Mouse (Mus musculus) intestine, embryonic 14.5 days (tissue): Measurements from ENCODE around the gene Selenoi. TPM values are rescaled to one million over a fixed set of nuclear protein-coding genes. Genes with fewer than 3 reads are reported as not detected.

Experiments
- ATAC-seq: fragments of 200-750 bp; cut with Nextera tagmentation; replicated peaks from 2 replicates; pipeline ENCODE4 v1.8.0; 2017; ENCODE audit warnings: low read depth, moderate number of reproducible peaks, moderate TSS enrichment, moderate library complexity; ENCODE audit not compliant: low FRiP score, low TSS enrichment
- DNase-seq: peaks from one replicate; pipeline ENCODE4 v3.0.0-alpha.2; 2018; ENCODE audit warnings: low spot score
- H3K27ac ChIP-seq: fragments of 300-500 bp; sonication (generic); 2 replicates; pipeline ENCODE4 v1.5.1; 2014; ENCODE audit warnings: low read depth, mild to moderate bottlenecking, control low read depth
- H3K27me3 ChIP-seq: fragments of 300-500 bp; sonication (generic); replicated peaks from 2 replicates; pipeline ENCODE4 v1.6.1; 2014; ENCODE audit warnings: low read length, control low read depth; ENCODE audit not compliant: control insufficient read depth, insufficient read depth
- H3K36me3 ChIP-seq: fragments of 300-500 bp; sonication (generic); 2 replicates; pipeline ENCODE4 v1.6.1; 2014; ENCODE audit warnings: low read length, control low read depth; ENCODE audit not compliant: control insufficient read depth, insufficient read depth
- H3K4me1 ChIP-seq: fragments of 300-500 bp; sonication (generic); replicated peaks from 2 replicates; pipeline ENCODE4 v1.6.1; 2014; ENCODE audit warnings: low read length, control low read depth, mixed read lengths; ENCODE audit not compliant: control insufficient read depth, insufficient read depth
- H3K4me2 ChIP-seq: fragments of 300-500 bp; sonication (generic); 2 replicates; pipeline ENCODE4 v1.6.1; 2014; ENCODE audit warnings: low read length
- H3K4me3 ChIP-seq: fragments of 300-500 bp; sonication (generic); 2 replicates; pipeline ENCODE4 v1.5.1; 2014; ENCODE audit warnings: low read depth, low read length, control low read depth, mixed read lengths
- H3K9ac ChIP-seq: fragments of 300-500 bp; sonication (generic); 2 replicates; pipeline ENCODE4 v1.6.1; 2014; ENCODE audit warnings: mild to moderate bottlenecking, low read length
- H3K9me3 ChIP-seq: fragments of 300-500 bp; sonication (generic); 2 replicates; pipeline ENCODE4 v1.6.1; 2016; ENCODE audit warnings: low read length, control low read depth; ENCODE audit not compliant: control insufficient read depth
- WGBS: fragments of 180-500 bp; shearing (Covaris S2); extraction: QIAGEN DNeasy Blood & Tissue Kit; methylation state at CpG from one replicate; pipeline ENCODE4 v1.1.7; 2014; 5-methylcytosine and 5-hydroxymethylcytosine counted together
- polyA plus RNA-seq: library from polyadenylated mRNA; unstranded; fragments of >200 nt; fragmentation: Nextera tagmentation; extraction: Ambion mirVana; gene quantifications from 2 replicates; pipeline ENCODE4 v1.2.1, GENCODE M21; 2014

Selenoi gene
- polyA plus RNA-seq, 1 experiment from 2014 or later = 35.0 TPM

DNA sequence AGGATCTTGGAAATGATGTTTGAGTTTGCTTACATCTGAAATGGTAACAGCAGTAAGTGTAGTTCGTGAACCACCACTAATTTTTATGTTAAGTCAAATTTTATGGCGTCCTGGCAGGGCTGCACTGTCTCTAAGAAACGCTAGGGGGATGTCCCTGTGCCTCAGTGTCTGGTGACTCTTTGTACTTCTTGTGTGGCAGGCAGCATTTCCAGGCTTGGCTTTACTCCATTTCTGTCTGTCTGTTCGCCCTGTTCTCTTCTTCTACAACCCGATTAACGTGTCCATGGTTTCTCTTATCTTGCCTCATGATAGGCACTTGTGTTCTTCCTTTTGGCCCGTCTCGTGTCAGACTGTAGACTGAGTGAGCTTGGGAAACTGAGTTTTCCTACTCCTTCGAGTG lies 11.4 kb downstream of the Selenoi start:
- H3K4me2 ChIP-seq = no peak overlapping the region
- no peak overlapping the region for H3K27ac ChIP-seq
- no peaks in the 10 kb centered on the region for H3K9me3 ChIP-seq
- H3K27me3 ChIP-seq = no peaks in the 10 kb centered on the region
- no peak for DNase-seq
- ATAC-seq = no peak
- peaks cover 14% of the 10 kb centered on the region for H3K4me1 ChIP-seq
- H3K9ac ChIP-seq = no peak overlapping the region
- H3K4me3 ChIP-seq = no peak overlapping the region
- 63% methylated on average over 9 of the region's 9 CpGs for WGBS
- 0 out of 2 replicates have a peak, but pooled peaks cover 2% of the 10 kb centered on the region for H3K36me3 ChIP-seq

DNA sequence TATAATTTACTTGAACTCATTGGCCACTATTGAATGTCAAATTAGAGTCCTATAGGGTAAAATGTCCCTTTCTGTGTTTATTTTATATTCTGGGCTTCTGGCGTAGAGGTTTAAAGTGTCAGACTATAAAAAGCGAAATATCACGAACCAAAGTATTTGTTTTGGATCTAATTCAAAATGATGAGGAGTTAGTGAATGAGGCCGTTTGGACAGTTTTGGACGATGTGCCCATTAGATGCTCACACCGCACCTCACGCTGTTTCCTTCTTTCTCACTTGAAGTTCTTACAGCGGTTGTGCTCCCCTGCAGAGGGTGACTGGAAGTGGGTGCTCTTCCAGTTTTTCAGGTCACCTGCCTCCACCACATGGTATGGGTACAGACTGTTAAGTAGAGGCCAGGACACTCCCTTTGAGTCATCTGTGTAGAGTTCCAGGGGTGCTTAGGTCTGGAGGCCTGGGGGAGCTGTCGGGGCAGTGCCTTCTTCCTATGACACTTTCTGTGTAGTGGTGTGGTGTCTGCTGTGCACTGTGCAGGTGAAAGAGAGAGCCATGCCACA lies 13.6 kb downstream of the Selenoi start:
- WGBS = 86% methylated on average over 9 of the region's 9 CpGs
- Histone ChIP-seq H3K4me3 (no peak overlapping the region), H3K36me3 (0 out of 2 replicates have a peak, but pooled peaks cover 6% of the 10 kb centered on the region), H3K4me2 (no peak overlapping the region), H3K9ac (no peak overlapping the region), H3K27ac (no peak overlapping the region), H3K27me3 (no peaks in the 10 kb centered on the region), H3K4me1 (peaks cover 14% of the 10 kb centered on the region), H3K9me3 (no peaks in the 10 kb centered on the region)
- DNase-seq = no peak
- ATAC-seq = no peak

DNA sequence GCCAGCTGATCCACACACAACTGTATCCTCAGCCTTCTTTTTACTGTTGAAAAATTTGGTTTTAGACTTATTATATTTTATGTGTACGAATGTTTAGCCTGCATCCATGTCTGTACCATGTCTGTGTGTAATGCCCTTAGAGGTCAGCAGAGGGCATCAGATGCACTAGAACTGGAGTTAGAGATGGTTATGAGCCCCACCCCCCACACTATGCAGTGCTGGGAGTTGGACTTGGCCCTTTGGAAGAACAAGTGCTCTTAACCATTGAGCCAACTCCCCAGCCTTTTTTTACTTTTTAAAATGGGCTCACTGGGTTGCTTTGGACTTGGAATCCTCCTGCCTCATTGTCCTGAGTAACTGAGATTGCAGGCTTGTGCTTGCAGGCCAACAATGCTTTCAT lies 15.3 kb downstream of the Selenoi start:
- H3K9me3 ChIP-seq = no peaks in the 10 kb centered on the region
- no peak overlapping the region for H3K27ac ChIP-seq
- DNase-seq (no peak), ATAC-seq (no peak)
- no peak overlapping the region for H3K4me2 ChIP-seq
- H3K9ac ChIP-seq = no peak overlapping the region
- no peak overlapping the region for H3K4me3 ChIP-seq
- H3K4me1 ChIP-seq = peaks cover 13% of the 10 kb centered on the region
- H3K36me3 ChIP-seq = peaks cover 14% of the 10 kb centered on the region; the same call in 1 of the 2 replicates
- no peaks in the 10 kb centered on the region for H3K27me3 ChIP-seq
- WGBS = 97% methylated on average over 1 of the region's 1 CpGs

DNA sequence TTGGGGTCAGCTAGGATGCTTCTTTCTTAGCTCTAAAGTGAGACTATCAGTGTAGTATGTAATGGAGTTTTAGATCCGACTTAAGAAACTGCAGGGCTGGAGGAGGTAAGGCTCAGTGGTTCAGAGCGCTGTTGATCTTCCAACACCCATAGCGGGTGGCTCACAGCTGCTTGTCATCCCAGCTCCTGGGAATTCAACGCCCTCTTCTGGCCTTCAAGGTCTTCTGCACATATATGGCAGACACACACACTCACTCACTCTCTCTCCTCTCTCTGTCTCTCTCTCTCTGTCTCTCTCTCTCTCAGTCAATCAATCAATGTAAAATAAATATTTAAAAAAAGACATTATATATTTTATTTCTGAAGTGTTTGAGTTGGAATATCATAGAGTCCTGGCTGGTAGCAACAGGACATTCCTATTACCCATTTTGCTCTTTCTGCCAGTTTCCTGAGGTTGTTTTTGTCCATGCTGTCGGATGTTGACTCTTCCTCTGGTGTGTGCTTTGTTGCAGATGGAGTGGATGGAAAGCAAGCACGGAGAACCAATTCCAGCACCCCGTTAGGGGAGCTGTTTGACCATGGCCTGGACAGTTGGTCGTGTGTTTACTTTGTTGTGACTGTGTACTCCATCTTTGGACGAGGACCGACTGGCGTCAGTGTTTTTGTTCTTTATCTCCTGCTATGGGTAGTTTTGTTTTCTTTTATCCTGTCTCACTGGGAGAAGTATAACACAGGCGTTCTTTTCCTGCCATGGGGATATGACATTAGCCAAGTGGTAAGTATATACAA lies 23.4 kb downstream of the Selenoi start:
- DNase-seq (no peak), ATAC-seq (no peak)
- Histone ChIP-seq H3K9ac (no peak overlapping the region), H3K27ac (no peak overlapping the region), H3K27me3 (no peaks in the 10 kb centered on the region), H3K4me2 (no peak overlapping the region), H3K4me3 (no peak overlapping the region), H3K36me3 (peaks cover 54% of the 10 kb centered on the region), H3K9me3 (no peaks in the 10 kb centered on the region), H3K4me1 (no peaks in the 10 kb centered on the region)
- 57% methylated on average over 12 of the region's 12 CpGs for WGBS

DNA sequence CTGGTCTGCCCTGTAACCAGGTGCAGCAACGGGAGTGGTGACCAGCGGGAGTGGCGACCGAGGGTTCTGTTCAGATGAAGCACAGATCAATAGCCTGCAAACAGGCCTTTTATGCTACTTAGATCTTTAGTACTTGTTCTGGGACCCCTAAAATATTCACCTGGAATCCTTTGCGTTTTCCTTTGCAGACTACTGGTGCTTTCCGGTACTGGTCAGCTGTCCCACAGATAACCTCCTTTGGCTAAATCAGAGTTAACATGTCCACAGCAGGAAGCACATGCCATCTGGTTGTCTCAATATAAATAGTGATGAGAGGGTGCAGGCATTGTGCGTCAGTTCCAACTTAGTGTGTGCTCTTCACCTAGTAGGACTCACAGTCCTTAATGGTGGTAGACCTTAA lies 26.4 kb downstream of the Selenoi start:
- ATAC-seq = no peak
- Histone ChIP-seq H3K4me2 (no peak overlapping the region), H3K4me3 (no peak overlapping the region), H3K36me3 (peaks cover 59% of the 10 kb centered on the region), H3K27ac (no peak overlapping the region), H3K27me3 (no peaks in the 10 kb centered on the region), H3K9ac (no peak overlapping the region), H3K9me3 (no peaks in the 10 kb centered on the region), H3K4me1 (no peaks in the 10 kb centered on the region)
- WGBS = 89% methylated on average over 7 of the region's 7 CpGs
- DNase-seq = no peak

DNA sequence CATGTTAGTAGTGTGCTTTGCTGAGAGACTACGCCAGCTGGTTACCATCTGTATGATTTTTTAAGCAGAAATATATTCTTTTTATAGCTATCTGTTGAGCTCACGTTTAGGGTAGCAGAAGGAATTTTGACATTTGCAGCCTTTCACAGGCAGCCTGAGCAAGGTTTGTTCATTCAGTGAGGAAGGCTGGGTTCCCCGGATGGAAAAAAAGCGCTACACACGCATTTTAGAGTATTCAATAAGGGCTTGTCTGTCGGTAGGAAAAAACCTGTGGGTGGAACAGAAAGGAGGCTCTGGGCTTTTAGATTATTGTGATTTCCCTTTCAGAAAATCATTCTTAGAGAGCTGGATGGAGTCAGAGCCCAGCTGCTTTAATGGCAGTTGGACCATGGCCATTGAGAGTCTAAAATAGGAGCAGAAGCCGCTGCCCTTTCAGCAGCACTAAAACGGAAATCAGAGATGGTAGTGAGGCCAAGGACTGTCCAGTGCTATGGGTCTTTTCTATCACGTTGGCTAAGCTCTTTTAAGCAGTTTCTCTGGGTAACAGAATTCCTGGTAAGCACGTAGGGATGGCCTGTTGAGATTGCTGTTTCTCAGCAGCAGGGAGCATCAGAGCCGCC lies 38.3 kb downstream of the Selenoi start:
- ATAC-seq = no peak
- no peaks in the 10 kb centered on the region for H3K9me3 ChIP-seq
- no peaks in the 10 kb centered on the region for H3K27me3 ChIP-seq
- H3K4me2 ChIP-seq = no peak overlapping the region
- H3K9ac ChIP-seq = no peak overlapping the region
- H3K36me3 ChIP-seq = peaks cover 23% of the 10 kb centered on the region
- no peak for DNase-seq
- no peak overlapping the region for H3K4me3 ChIP-seq
- H3K27ac ChIP-seq = no peak overlapping the region
- WGBS = 58% methylated on average over 11 of the region's 11 CpGs
- 0 out of 2 replicates have a peak, but pooled peaks cover 2% of the 10 kb centered on the region for H3K4me1 ChIP-seq

DNA sequence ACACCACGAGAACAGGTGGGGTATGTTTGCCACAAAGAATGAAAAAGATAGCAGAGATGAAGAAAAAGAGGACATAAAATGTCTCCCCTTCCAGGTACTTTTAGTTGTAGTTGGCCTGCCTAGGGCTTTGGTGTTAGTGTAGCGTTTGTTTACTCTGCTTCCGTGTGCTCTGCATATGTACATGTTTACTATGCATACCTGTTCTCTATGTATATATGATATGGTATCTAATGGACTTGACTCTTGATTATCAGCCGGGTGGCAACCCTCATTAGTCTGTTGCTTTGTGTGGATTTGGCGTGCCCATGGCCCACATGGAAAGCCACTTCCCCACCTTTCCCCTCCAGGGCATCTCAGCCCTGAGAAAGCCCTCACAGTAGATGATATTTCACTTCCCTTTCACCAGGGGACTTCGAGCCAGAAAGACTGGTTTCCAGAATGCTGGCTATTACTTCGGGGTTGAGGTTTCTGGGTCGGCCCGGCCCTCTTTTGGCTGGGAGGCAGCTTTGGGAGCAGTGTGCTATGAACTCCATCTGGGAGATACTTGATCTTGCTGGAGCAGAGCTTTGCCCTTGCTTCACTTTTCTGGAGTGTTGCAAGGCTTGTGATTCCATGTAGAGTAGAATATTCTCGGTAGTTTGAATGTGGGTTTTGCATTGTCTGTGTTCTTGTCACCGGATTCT lies 39.4 kb downstream of the Selenoi start:
- no peaks in the 10 kb centered on the region for H3K27me3 ChIP-seq
- no peak overlapping the region for H3K9ac ChIP-seq
- DNase-seq (no peak), ATAC-seq (no peak)
- whole genome bisulfite sequencing = 84% methylated on average over 11 of the region's 11 CpGs
- peaks cover 13% of the 10 kb centered on the region for H3K36me3 ChIP-seq
- no peaks in the 10 kb centered on the region for H3K9me3 ChIP-seq
- no peak overlapping the region for H3K4me2 ChIP-seq
- H3K4me3 ChIP-seq = no peak overlapping the region
- no peak overlapping the region for H3K27ac ChIP-seq
- H3K4me1 ChIP-seq = 0 out of 2 replicates have a peak, but pooled peaks cover 2% of the 10 kb centered on the region

DNA sequence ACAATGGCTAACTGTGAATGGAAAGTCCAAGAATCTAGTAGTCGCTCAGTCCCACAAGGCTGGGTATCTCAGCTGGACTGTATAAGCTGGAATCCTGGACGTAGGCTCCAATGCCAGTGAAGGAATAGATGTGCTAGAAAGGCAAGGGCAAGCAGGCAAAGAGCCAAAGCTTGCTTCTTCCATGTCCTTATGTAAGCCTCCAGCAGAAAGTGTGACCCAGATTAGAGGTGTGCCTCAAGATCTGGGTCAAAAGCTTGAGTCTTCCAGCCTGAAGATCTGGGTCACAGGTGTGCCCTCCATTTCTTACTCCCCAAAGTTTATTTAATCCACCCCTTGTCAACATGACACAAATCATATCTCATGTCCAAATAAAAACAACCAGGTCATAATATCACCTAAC lies 44.0 kb downstream of the Selenoi start:
- no peak for ATAC-seq
- Histone ChIP-seq H3K27ac (no peak overlapping the region), H3K4me2 (no peak overlapping the region), H3K36me3 (no peaks in the 10 kb centered on the region), H3K4me3 (no peak overlapping the region), H3K27me3 (no peaks in the 10 kb centered on the region), H3K9ac (no peak overlapping the region), H3K9me3 (no peaks in the 10 kb centered on the region), H3K4me1 (no peaks in the 10 kb centered on the region)
- DNase-seq = no peak
- WGBS = 90% methylated on average over 2 of the region's 2 CpGs
